Mouse (Mus musculus) intestine, embryonic 15.5 days (tissue): Measurements from ENCODE around the gene Actg2. TPM values are rescaled to one million over a fixed set of nuclear protein-coding genes. Genes with fewer than 3 reads are reported as not detected.

Experiments used
- ATAC-seq: fragments of 200-750 bp; cut with Nextera tagmentation; 2 replicates; pipeline ENCODE4 v1.8.0; 2017; ENCODE audit warnings: moderate TSS enrichment, moderate library complexity
- H3K27ac ChIP-seq: fragments of 300-500 bp; sonication (generic); 2 replicates; pipeline ENCODE4 v1.5.1; 2015; ENCODE audit warnings: mild to moderate bottlenecking, inconsistent platforms
- H3K27me3 ChIP-seq: fragments of 300-500 bp; sonication (generic); replicated peaks from 2 replicates; pipeline ENCODE4 v1.6.1; 2015; ENCODE audit warnings: inconsistent platforms
- H3K36me3 ChIP-seq: fragments of 300-500 bp; sonication (generic); 2 replicates; pipeline ENCODE4 v1.6.1; 2015; ENCODE audit warnings: inconsistent platforms
- H3K4me1 ChIP-seq: fragments of 300-500 bp; sonication (generic); replicated peaks from 2 replicates; pipeline ENCODE4 v1.6.1; 2015; ENCODE audit warnings: inconsistent platforms
- H3K4me2 ChIP-seq: fragments of 300-500 bp; sonication (generic); replicated peaks from 2 replicates; pipeline ENCODE4 v1.6.1; 2015; ENCODE audit warnings: mild to moderate bottlenecking, inconsistent platforms
- H3K4me3 ChIP-seq: fragments of 300-500 bp; sonication (generic); replicated peaks from 2 replicates; pipeline ENCODE4 v1.5.1; 2015; ENCODE audit warnings: inconsistent platforms
- H3K9ac ChIP-seq: fragments of 300-500 bp; sonication (generic); 2 replicates; pipeline ENCODE4 v1.6.1; 2015; ENCODE audit warnings: inconsistent platforms
- H3K9me3 ChIP-seq: fragments of 300-500 bp; sonication (generic); 2 replicates; pipeline ENCODE4 v1.6.1; 2016; ENCODE audit warnings: inconsistent platforms
- WGBS: fragments of 180-500 bp; shearing (Covaris S2); methylation state at CpG from one replicate; pipeline ENCODE4 v1.1.7; 2015; 5-methylcytosine and 5-hydroxymethylcytosine counted together
- polyA plus RNA-seq: library from polyadenylated mRNA; unstranded; fragments of >200 nt; fragmentation: Nextera tagmentation; extraction: Ambion mirVana; gene quantifications from 2 replicates; pipeline ENCODE4 v1.2.1, GENCODE M21; 2015

Actg2 gene
- polyA plus RNA-seq, 1 experiment from 2014 or later = 1,278 TPM

DNA sequence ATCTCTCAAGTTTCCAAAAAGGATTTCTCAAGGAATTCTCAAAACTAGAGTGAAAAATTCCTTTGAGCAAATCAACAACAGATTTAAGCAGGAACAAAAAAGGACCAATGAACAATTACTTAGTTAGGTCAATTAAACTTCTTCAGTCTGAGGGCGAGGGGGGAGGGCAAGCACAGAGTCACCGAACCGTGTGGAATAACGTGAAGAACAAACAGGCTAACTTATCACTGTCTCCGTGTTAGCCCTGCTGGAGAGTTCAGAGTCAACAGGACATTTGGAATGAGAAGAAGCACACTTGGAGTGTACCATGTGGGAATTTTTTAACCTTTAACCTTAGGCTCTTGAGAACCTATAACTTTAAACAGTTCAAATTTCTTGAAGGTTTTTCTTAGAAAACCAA, 12.3 kb upstream of the Actg2 start:
- no peak overlapping the region for H3K9ac ChIP-seq
- H3K4me2 ChIP-seq = no peak overlapping the region
- ATAC-seq = no peak
- H3K4me1 ChIP-seq = no peaks in the 10 kb centered on the region
- H3K27me3 ChIP-seq = no peaks in the 10 kb centered on the region
- 0 out of 2 replicates have a peak, but pooled peaks cover 3% of the 10 kb centered on the region for H3K36me3 ChIP-seq
- H3K27ac ChIP-seq = no peak overlapping the region
- 46% methylated on average over 5 of the region's 5 CpGs for WGBS
- H3K4me3 ChIP-seq = no peak overlapping the region
- H3K9me3 ChIP-seq = no peaks in the 10 kb centered on the region

DNA sequence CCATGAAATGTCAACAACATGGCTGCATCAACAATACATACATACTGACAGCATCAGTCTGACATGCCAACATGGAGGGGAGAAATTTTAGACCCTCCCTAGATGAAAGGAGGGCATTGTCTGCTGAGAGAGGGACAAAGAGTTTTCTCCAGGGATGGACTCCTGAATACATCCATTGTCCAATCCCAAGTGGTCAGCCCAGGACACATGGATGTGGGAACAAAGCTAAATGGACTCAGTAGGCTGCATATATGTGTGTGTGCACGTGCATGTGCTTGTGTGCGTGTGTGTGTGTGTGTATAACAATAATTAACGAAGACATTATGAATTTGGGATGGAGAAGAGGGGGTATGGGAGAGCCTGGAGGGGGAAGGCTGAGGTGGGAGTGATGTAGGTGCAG, 9.7 kb upstream of the Actg2 start:
- WGBS = 88% methylated on average over 3 of the region's 3 CpGs
- Histone ChIP-seq H3K4me2 (no peak overlapping the region), H3K4me1 (0 out of 2 replicates have a peak, but pooled peaks cover 3% of the 10 kb centered on the region), H3K4me3 (no peak overlapping the region), H3K27me3 (no peaks in the 10 kb centered on the region), H3K9ac (no peak overlapping the region), H3K9me3 (no peaks in the 10 kb centered on the region), H3K36me3 (0 out of 2 replicates have a peak, but pooled peaks cover 3% of the 10 kb centered on the region), H3K27ac (no peak overlapping the region)
- ATAC-seq = no peak

DNA sequence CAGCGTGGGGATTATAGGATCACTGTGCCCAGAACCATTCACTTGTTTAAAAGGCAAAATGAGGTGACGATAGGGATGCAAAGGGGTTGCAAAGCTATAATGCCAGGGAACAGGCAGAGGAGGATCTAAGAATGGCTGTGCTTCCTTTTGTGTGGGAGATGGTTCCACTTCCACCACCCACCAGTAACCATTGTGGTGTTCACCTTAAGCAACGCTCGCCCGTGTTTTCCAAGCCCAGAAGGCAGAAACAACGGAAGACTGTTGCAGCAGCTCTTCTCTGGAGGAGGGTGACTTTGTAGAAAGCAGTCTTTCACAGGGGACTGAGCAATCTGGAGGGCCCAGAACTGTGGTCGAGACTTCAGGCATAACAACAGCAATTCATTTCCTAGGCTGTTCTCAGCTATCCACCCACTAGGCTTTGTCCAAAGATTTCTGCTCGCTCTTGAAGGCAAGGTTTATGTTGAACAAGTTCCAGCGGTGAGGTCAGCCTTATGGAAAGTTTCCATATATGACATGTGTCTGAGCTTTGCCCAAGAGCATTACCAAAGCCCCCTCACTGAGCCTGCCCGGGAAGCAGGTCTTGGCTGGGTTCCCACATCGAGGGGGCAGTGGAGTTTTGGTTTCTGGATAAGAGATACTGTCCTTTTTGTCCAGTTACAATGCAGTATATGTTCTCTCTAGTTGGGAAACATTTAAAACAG, 5.8 kb upstream of the Actg2 start:
- ATAC-seq = peak; percentile 72
- 55% methylated on average over 11 of the region's 11 CpGs for WGBS
- peak overlapping the region; percentile 85 for H3K27ac ChIP-seq
- H3K27me3 ChIP-seq = no peaks in the 10 kb centered on the region
- no peak overlapping the region for H3K4me3 ChIP-seq
- H3K9ac ChIP-seq = no peak overlapping the region
- no peaks in the 10 kb centered on the region for H3K9me3 ChIP-seq
- 0 out of 2 replicates have a peak, but pooled peaks cover under 1% of the 10 kb centered on the region for H3K36me3 ChIP-seq
- H3K4me1 ChIP-seq = 0 out of 2 replicates have a peak, but pooled peaks cover 3% of the 10 kb centered on the region
- no peak overlapping the region for H3K4me2 ChIP-seq

DNA sequence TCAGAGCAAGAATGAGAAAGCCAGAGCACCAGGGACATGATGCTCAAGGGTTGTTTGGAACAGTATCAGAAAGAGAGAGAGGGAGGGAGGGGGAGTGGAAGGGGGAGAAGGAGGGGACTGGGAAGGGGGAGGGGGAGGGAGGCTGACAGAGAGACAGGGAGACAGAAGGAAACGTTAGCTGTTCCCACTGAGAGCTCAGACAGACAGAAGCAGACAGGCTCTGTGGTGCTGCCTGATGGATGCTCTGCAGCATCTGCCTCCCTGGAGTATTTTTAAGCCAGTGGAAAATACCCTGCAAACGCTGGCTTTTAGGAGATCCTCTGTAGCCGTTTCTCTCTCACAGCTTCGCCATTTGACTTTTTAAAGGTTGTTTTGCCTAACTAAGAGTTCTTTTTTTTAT, 4.0 kb upstream of the Actg2 start:
- no peak overlapping the region for H3K4me2 ChIP-seq
- no peaks in the 10 kb centered on the region for H3K27me3 ChIP-seq
- no peak; the same call in 1 of the 2 replicates for ATAC-seq
- no peaks in the 10 kb centered on the region for H3K9me3 ChIP-seq
- no peak overlapping the region for H3K9ac ChIP-seq
- H3K27ac ChIP-seq = peak overlapping the region; percentile 67
- no peak overlapping the region for H3K4me3 ChIP-seq
- H3K4me1 ChIP-seq = 0 out of 2 replicates have a peak, but pooled peaks cover 3% of the 10 kb centered on the region
- H3K36me3 ChIP-seq = no peaks in the 10 kb centered on the region
- WGBS = 30% methylated on average over 4 of the region's 4 CpGs

DNA sequence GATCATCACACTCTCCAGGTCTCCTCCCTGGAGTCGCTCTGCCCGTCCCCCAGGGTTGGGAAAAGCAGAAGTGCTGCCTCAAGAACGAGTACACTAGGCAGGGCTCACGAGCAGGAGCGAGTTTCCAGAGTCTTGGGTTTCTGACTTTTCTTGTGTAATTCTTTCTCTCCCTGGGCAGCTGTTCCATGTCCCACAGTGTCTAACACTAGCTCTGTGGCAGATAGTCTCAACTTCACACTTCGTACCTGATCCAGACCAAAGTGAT, 662 bp upstream of the Actg2 start:
- Histone ChIP-seq H3K9me3 (no peaks in the 10 kb centered on the region), H3K4me2 (0 out of 2 replicates have a peak overlapping the region, but pooled peaks have one; percentile 6), H3K9ac (peak overlapping the region; percentile 23; the same call in 1 of the 2 replicates), H3K27ac (peak overlapping the region; percentile 85), H3K4me1 (0 out of 2 replicates have a peak, but pooled peaks cover under 1% of the 10 kb centered on the region), H3K4me3 (no peak overlapping the region), H3K36me3 (no peaks in the 10 kb centered on the region), H3K27me3 (no peaks in the 10 kb centered on the region)
- ATAC-seq = peak; percentile 37; the same call in 1 of the 2 replicates
- 30% methylated on average over 6 of the region's 6 CpGs for WGBS

DNA sequence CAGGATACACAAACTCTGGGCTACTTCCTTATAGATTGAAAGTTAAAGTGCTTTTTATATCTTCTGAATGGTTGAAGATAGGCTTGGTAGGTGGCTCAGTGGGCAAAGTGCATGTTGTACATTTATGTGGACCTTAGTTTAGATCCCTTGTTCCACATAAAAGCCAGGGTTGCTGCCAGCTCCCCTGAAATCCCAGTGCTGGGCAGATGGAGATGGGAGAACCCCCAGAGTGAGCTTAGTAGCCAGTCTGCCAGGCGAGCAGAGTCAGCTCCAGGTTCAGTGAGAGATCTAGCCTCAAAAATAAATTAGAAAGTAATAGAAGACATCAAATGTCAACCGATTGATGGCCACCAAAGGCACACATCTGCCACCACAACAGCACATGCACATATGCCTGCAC, 3.5 kb downstream of the Actg2 start:
- Histone ChIP-seq H3K4me1 (no peaks in the 10 kb centered on the region), H3K36me3 (no peaks in the 10 kb centered on the region), H3K27ac (no peak overlapping the region), H3K27me3 (no peaks in the 10 kb centered on the region), H3K4me3 (peak overlapping the region; percentile 15), H3K9me3 (no peaks in the 10 kb centered on the region), H3K4me2 (no peak overlapping the region; the same call in 1 of the 2 replicates), H3K9ac (no peak overlapping the region)
- no peak for ATAC-seq
- 74% methylated on average over 2 of the region's 2 CpGs for WGBS

DNA sequence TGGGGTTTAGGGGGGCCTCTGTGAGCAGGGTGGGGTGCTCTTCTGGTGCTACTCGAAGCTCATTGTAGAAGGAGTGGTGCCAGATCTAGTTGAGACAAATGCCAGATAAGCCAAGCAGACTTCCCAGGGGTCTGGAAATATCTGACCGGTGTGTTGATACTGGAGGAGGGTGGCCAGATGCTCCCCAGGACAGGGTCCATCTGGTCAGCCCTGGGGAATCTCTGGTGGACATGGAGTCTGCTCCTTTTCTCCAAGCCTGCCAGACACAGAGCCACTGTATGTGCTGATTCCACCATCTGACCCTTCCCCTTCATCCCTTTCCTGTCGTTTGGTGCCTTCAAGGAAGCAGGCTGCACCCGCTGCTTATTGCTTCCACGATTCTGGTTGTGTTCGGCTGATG, 12.9 kb downstream of the Actg2 start:
- Histone ChIP-seq H3K9ac (no peak overlapping the region), H3K27ac (no peak overlapping the region), H3K4me2 (no peak overlapping the region), H3K4me3 (no peak overlapping the region), H3K4me1 (peaks cover 5% of the 10 kb centered on the region; the same call in 1 of the 2 replicates), H3K27me3 (no peaks in the 10 kb centered on the region), H3K9me3 (no peaks in the 10 kb centered on the region), H3K36me3 (no peaks in the 10 kb centered on the region)
- peak; percentile 14; the same call in 1 of the 2 replicates for ATAC-seq
- WGBS = 19% methylated on average over 6 of the region's 6 CpGs

DNA sequence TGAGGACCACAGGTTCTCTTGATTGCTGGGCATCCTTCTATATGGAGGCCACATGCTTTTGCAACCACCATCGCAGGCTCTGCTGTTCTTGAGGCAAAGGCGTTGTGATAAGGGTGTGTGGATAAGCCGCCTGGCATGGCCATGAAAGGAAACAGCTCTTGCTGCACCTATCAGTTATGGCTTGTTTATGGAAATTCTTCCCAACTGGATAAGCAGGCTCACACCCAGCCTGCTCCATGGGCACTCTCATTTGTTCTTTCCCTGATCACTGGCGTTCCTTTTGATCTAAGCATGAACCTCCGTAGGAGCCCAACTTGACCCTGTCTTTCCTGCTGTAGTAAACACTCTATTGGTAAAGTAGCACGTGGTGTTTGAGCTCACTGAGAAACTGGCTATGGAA, 14.3 kb downstream of the Actg2 start:
- 52% methylated on average over 6 of the region's 6 CpGs for WGBS
- Histone ChIP-seq H3K27ac (no peak overlapping the region), H3K4me3 (no peak overlapping the region), H3K9ac (no peak overlapping the region), H3K36me3 (no peaks in the 10 kb centered on the region), H3K27me3 (no peaks in the 10 kb centered on the region), H3K4me1 (peaks cover 5% of the 10 kb centered on the region; the same call in 1 of the 2 replicates), H3K9me3 (no peaks in the 10 kb centered on the region), H3K4me2 (no peak overlapping the region)
- no peak; the same call in 1 of the 2 replicates for ATAC-seq

DNA sequence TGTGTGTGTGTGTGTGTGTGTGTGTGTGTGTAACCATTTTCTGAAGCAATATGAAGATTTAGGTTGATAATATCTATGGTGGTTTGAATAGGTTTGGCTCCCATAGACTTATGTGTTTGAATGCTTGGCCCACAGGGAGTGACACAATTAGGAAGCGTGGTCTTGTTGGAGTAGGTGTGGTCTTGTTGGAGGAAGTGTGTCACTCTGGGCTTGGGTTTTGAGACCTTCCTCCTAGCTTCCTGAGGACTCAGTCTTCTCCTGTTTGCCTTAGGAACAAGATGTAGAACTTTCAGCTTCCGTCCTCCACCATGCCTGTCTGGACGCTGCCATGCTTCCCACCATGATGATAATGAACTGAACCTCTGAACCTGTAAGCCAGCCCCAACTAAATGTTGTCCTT, 17.4 kb downstream of the Actg2 start:
- Histone ChIP-seq H3K4me3 (no peak overlapping the region), H3K27ac (no peak overlapping the region), H3K27me3 (no peaks in the 10 kb centered on the region), H3K36me3 (no peaks in the 10 kb centered on the region), H3K4me1 (peaks cover 5% of the 10 kb centered on the region; the same call in 1 of the 2 replicates), H3K4me2 (no peak overlapping the region), H3K9me3 (no peaks in the 10 kb centered on the region), H3K9ac (no peak overlapping the region)
- ATAC-seq = no peak
- 88% methylated on average over 3 of the region's 3 CpGs for WGBS

DNA sequence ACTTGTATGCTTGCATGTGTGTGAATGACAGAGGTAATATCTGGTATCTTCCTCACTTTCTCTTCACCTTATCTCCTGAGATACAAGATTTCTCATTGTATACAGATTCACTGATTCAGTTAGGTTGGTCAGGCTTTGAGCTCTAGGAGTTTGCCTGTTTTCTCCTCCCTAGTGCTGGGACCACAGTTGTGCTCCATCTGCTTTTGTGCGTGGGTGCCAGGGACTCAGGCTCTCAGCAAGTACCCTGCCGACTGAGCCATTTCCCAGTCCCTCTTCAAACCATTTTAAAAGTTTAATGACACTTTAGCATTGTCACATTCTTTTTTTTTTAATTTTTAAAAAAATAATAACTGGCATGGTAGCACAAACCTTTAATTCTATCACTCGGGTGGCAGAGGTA, 20.9 kb downstream of the Actg2 start:
- no peak overlapping the region for H3K27ac ChIP-seq
- H3K4me3 ChIP-seq = no peak overlapping the region
- WGBS = 74% methylated on average over 3 of the region's 3 CpGs
- H3K9me3 ChIP-seq = no peaks in the 10 kb centered on the region
- no peaks in the 10 kb centered on the region for H3K27me3 ChIP-seq
- no peak overlapping the region for H3K9ac ChIP-seq
- no peaks in the 10 kb centered on the region for H3K36me3 ChIP-seq
- no peak for ATAC-seq
- H3K4me1 ChIP-seq = no peaks in the 10 kb centered on the region
- H3K4me2 ChIP-seq = no peak overlapping the region

DNA sequence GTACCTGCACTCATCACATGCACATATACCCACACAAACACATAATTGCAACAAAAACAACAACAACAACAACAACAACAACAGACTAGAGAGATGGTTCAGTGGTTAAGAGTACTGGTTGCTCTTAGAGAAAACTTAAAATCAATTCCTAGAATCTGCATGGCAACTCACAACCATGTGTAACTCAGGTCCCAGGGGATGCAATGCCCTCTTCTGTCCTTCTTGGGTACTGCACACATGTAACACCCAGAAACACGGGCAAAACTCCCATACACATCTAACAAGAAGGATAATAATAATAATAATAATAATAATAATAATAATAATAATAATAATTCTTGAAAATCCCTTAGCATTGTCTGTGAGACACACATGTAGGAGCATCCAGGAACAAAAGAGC, 23.6 kb downstream of the Actg2 start:
- Histone ChIP-seq H3K4me1 (0 out of 2 replicates have a peak, but pooled peaks cover under 1% of the 10 kb centered on the region), H3K9ac (no peak overlapping the region), H3K27ac (no peak overlapping the region), H3K9me3 (no peaks in the 10 kb centered on the region), H3K36me3 (no peaks in the 10 kb centered on the region), H3K27me3 (no peaks in the 10 kb centered on the region), H3K4me2 (no peak overlapping the region), H3K4me3 (no peak overlapping the region)
- WGBS = 23% methylated on average over 1 of the region's 1 CpGs
- ATAC-seq = peak; percentile 37; the same call in 1 of the 2 replicates

DNA sequence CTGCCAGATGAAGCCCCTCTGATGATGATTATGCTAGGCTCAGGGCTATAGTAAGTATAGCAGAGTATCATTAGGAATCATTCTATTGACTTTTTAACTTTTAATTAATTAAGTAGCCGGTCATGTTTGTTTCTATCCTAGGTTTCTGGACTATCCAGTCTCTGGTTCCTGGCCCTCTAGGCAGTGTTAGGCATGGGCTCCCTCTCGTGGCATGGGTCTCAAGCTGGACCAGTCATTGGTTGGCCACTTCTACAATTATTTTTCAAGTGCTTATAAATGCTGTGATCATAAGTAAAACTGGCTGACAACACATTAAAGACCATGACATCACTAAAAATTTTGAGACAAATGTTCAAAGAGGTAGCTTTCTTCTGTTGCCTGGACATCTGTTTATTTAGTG, 25.9 kb downstream of the Actg2 start:
- Histone ChIP-seq H3K27ac (no peak overlapping the region), H3K4me2 (no peak overlapping the region), H3K9me3 (no peaks in the 10 kb centered on the region), H3K27me3 (no peaks in the 10 kb centered on the region), H3K9ac (no peak overlapping the region), H3K4me1 (peaks cover 4% of the 10 kb centered on the region; the same call in 1 of the 2 replicates), H3K4me3 (no peak overlapping the region), H3K36me3 (no peaks in the 10 kb centered on the region)
- ATAC-seq = no peak
- 61% methylated on average over 2 of the region's 2 CpGs for WGBS

DNA sequence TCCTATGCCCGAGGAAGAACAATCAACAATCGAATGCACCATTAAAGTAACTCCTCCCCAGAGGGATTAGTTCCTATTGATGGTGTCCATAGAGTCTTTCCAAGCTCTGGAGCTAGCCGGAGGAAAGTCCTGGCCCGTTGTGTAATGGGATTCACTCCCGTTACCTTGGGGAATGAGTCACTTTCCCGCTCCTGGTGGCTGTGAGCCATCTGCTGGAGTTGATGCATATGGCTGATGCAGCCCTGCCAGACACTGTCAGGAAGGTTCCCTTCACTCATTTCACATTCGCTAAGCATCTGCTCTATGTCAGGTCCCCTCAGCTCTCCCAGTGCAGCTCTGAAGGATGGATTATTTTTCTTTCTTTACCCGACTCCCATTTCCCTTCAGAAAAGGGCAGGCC, 26.6 kb downstream of the Actg2 start:
- 34% methylated on average over 8 of the region's 8 CpGs for WGBS
- no peak for ATAC-seq
- no peaks in the 10 kb centered on the region for H3K9me3 ChIP-seq
- peaks cover 4% of the 10 kb centered on the region; the same call in 1 of the 2 replicates for H3K4me1 ChIP-seq
- H3K4me3 ChIP-seq = no peak overlapping the region
- no peaks in the 10 kb centered on the region for H3K36me3 ChIP-seq
- no peak overlapping the region for H3K4me2 ChIP-seq
- no peak overlapping the region for H3K27ac ChIP-seq
- H3K27me3 ChIP-seq = no peaks in the 10 kb centered on the region
- H3K9ac ChIP-seq = no peak overlapping the region
